Mouse (Mus musculus): Measurements from ENCODE around the gene Krt75. TPM values are rescaled to one million over a fixed set of nuclear protein-coding genes. Genes with fewer than 3 reads are reported as not detected.
A peak's percentile ranks its signal among the peaks of the same experiment; 100 is the strongest.

Gene Krt75
- 0.09 TPM in 2 replicates for polyA plus RNA-seq (2016; fragmentation: Nextera tagmentation; extraction: Ambion mirVana)

DNA sequence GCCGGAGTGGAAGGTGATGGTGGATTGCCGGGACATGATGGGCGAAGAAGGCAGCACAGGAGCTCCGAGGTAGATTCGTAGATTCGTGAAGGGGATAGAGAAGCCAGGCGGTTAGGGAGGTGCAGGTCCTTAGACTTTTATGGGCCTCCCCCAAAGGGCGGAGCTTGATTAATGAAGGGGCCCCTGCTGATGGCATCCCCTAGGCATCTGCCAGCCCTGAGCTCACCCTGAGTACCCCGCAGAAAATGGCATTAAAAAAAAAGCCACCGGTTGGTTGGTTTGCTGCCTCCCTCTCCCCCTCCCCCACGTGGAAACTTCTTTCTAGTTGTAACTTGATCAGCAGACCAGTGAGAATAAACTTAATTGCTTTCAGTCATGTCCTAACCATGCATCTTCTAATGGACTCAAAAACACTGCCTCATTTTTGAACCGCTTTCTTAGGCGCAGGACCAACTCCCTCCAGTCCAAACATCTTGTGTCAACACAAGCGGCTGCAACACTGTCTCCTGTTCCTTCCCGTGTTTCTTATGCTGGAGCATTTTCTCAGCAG is at the start of gene Krt75:
Krt75 (minus strand) TSS at position 109 of the 550 bp plus-strand sequence.
- whole genome bisulfite sequencing: 64% methylated on average over 15 of the region's 15 CpGs
- no peaks in the 10 kb centered on the region for H3K27me3 ChIP-seq (replicated peaks; ENCODE audit: low read depth, poor library complexity, severe bottlenecking)
- no peaks in the 10 kb centered on the region for H3K9me3 ChIP-seq
- H3K4me1 ChIP-seq: peaks cover 16% of the 10 kb centered on the region
- DNase-seq (ENCODE audit: low spot score): peak; percentile 22
- no peak within 1 kb of the TSS for H3K27ac ChIP-seq (replicated peaks)
- H3K4me3 ChIP-seq: no peak within 1 kb of the TSS
- no peaks in the 10 kb centered on the region for H3K36me3 ChIP-seq (replicated peaks)

DNA sequence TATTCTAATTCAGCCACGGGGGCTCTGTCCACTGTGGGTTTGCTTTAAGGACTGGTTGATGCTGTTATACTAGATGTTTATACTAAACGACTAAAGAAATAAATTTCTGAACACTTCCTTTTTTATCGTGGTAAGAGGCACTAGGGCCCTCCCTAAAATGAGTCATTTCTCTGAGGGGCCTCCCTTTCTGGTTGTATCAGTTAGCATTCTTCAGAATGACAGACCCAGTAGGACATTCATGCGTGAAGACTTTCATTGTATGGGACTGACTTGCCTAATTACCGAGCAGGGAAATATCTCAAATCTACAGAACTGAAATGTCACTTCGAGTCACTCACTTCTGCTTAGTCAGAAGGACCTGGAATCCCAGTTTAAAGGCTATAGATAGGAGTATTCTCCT is 25.4 kb upstream of the Krt75 start:
- Histone ChIP-seq H3K4me3 (no peak overlapping the region), H3K9me3 (0 out of 2 replicates have a peak, but pooled peaks cover 4% of the 10 kb centered on the region), H3K36me3 (replicated peaks) (no peaks in the 10 kb centered on the region), H3K27me3 (replicated peaks; ENCODE audit: low read depth, poor library complexity, severe bottlenecking) (no peaks in the 10 kb centered on the region), H3K4me1 (no peaks in the 10 kb centered on the region), H3K27ac (replicated peaks) (no peak overlapping the region)
- no peak for DNase-seq (ENCODE audit: low spot score)
- 71% methylated on average over 6 of the region's 6 CpGs for WGBS

GRCm38 (mm10) chr15:101588216-101588615 is 14.5 kb upstream of the Krt75 start:
- Histone ChIP-seq H3K36me3 (replicated peaks) (no peaks in the 10 kb centered on the region), H3K27me3 (replicated peaks; ENCODE audit: low read depth, poor library complexity, severe bottlenecking) (no peaks in the 10 kb centered on the region), H3K9me3 (no peaks in the 10 kb centered on the region), H3K27ac (replicated peaks) (no peak overlapping the region), H3K4me3 (no peak overlapping the region), H3K4me1 (no peaks in the 10 kb centered on the region)
- DNase-seq (ENCODE audit: low spot score): peak; percentile 8
- WGBS: 79% methylated on average over 10 of the region's 10 CpGs

DNA sequence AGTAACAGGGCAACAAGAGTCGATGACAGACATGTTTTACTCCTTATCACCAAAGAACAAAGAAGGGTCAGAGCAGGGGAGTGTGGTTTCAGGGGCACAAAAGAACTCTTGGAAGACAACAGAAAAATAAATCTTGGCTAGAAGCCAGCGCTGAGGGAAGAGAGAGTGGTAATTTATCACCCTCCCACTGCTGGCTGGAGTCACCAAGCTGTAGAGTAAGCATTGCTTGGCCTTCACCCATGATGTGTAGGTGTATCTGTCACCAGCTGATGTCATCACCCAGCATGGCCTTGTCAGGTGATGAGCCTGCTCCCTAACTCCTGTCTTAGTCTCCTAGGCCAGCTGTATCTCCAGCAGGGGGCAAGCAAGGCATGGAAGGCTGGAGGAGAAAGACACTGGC is 10.8 kb upstream of the Krt75 start:
- 68% methylated on average over 2 of the region's 2 CpGs for WGBS
- Histone ChIP-seq H3K9me3 (no peaks in the 10 kb centered on the region), H3K4me1 (no peaks in the 10 kb centered on the region), H3K27me3 (replicated peaks; ENCODE audit: low read depth, poor library complexity, severe bottlenecking) (no peaks in the 10 kb centered on the region), H3K27ac (replicated peaks) (no peak overlapping the region), H3K4me3 (no peak overlapping the region), H3K36me3 (replicated peaks) (no peaks in the 10 kb centered on the region)
- DNase-seq (ENCODE audit: low spot score): no peak

DNA sequence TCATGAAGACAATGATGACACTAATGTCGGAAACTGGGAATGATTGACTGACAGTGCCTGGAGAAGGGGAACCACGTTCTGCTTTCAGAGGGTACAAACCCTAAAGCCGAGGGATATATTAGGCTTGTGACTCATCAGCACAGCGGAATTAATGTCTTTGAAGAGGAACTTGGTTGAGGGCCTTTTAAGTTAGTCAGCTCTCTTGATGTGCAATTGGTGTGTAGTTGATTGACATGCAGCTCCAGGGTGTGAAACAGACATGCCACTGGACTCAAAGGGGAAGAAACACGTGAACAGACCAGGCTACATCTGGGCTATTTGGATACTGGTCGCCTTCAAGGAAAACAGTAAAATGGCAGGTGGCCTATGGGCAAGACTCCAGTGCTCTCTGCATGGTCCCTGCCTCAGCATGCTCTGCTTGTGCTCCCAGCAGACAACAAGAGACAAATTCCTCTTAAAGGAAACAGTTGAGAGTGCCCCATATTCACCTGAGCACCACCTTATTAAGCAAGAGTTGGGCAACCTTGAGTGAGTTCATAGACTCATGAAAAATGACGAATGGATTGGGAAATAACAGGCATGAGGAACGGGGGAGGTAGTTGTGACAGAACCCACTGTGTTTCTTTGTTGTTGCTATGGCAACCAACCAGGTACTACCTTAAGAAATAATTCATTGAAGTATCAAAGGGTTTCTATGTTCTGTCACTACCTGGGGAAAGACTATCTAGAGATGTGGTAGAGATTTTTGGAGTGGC is 9.7 kb upstream of the Krt75 start:
- Histone ChIP-seq H3K36me3 (replicated peaks) (no peaks in the 10 kb centered on the region), H3K27ac (replicated peaks) (no peak overlapping the region), H3K9me3 (no peaks in the 10 kb centered on the region), H3K4me1 (no peaks in the 10 kb centered on the region), H3K4me3 (no peak overlapping the region), H3K27me3 (replicated peaks; ENCODE audit: low read depth, poor library complexity, severe bottlenecking) (no peaks in the 10 kb centered on the region)
- no peak for DNase-seq (ENCODE audit: low spot score)
- 81% methylated on average over 8 of the region's 8 CpGs for WGBS

- H3K27me3 ChIP-seq (replicated peaks; ENCODE audit: low read depth, poor library complexity, severe bottlenecking): no peaks in the 10 kb centered on the region
- H3K4me3 ChIP-seq: no peak overlapping the region
- DNase-seq (ENCODE audit: low spot score): no peak
- no peaks in the 10 kb centered on the region for H3K9me3 ChIP-seq
- H3K36me3 ChIP-seq (replicated peaks): no peaks in the 10 kb centered on the region
- H3K4me1 ChIP-seq: no peaks in the 10 kb centered on the region
- H3K27ac ChIP-seq (replicated peaks): no peak overlapping the region
- WGBS: 77% methylated on average over 3 of the region's 3 CpGs
These were observed 8.0 kb upstream of the Krt75 start for GRCm38 (mm10) chr15:101581701-101582100.

GRCm38 (mm10) chr15:101575506-101575905 is 1.8 kb upstream of the Krt75 start:
- Histone ChIP-seq H3K4me1 (peaks cover 13% of the 10 kb centered on the region), H3K4me3 (no peak overlapping the region), H3K36me3 (replicated peaks) (no peaks in the 10 kb centered on the region), H3K27me3 (replicated peaks; ENCODE audit: low read depth, poor library complexity, severe bottlenecking) (no peaks in the 10 kb centered on the region), H3K9me3 (no peaks in the 10 kb centered on the region), H3K27ac (replicated peaks) (no peak overlapping the region)
- DNase-seq (ENCODE audit: low spot score): no peak
- WGBS: 86% methylated on average over 5 of the region's 5 CpGs

DNA sequence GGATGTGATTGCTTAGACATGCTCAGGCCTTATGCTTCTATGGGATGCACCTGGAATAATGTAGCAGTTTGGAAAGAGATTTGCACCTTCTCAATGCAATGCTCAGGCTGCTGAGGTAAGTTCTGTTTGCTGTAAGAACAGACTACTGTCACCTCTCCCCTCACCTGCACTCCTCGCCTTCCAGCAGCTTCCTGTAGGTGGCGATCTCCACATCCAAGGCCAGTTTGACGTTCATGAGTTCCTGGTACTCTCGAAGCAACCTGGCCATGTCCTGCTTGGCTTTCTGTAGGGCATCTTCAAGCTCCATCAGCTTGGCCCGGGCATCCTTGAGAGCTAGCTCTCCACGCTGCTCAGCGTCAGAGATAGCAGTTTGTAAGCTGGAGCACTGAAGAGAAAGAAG is 5.9 kb downstream of the Krt75 start:
- Histone ChIP-seq H3K4me3 (no peak overlapping the region), H3K27me3 (replicated peaks; ENCODE audit: low read depth, poor library complexity, severe bottlenecking) (peaks cover 4% of the 10 kb centered on the region; the same call in 1 of the 2 replicates), H3K27ac (replicated peaks) (no peak overlapping the region), H3K36me3 (replicated peaks) (no peaks in the 10 kb centered on the region), H3K4me1 (peaks cover 13% of the 10 kb centered on the region; the same call in 1 of the 2 replicates), H3K9me3 (no peaks in the 10 kb centered on the region)
- WGBS: 47% methylated on average over 7 of the region's 7 CpGs
- peak; percentile 18 for DNase-seq (ENCODE audit: low spot score)

DNA sequence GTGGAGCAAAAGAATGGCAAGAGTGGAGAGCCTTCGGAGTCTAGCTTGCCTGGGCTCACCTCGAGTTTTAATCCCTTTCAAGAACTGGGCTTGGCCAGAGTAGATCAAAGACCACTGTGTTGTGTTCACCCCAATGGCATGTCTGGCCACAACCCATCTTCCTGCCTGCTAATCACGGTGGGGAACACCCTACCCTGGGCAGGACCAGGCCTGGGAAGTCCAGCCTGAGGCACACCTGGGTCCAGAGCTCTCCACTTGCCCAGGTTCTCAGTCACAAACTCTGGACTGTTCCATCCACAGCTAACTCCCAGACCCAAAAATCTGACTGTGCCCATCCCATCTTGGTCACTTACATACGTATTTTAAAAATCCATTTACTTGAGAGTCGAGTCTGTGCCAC is 10.9 kb downstream of the Krt75 start, which contains the start of gene Krt90:
Krt90 (minus strand) TSS at position 101 of the 400 bp plus-strand sequence.
- DNase-seq (ENCODE audit: low spot score): no peak
- Histone ChIP-seq H3K27me3 (replicated peaks; ENCODE audit: low read depth, poor library complexity, severe bottlenecking) (peaks cover 13% of the 10 kb centered on the region; the same call in 1 of the 2 replicates), H3K27ac (replicated peaks) (no peak within 1 kb of the TSS), H3K4me1 (peaks cover 16% of the 10 kb centered on the region), H3K4me3 (no peak within 1 kb of the TSS), H3K9me3 (no peaks in the 10 kb centered on the region), H3K36me3 (replicated peaks) (no peaks in the 10 kb centered on the region)
- 73% methylated on average over 5 of the region's 5 CpGs for WGBS

- peak; percentile 45 for DNase-seq (ENCODE audit: low spot score)
- 16% methylated on average over 7 of the region's 7 CpGs for WGBS
- Histone ChIP-seq H3K27me3 (replicated peaks; ENCODE audit: low read depth, poor library complexity, severe bottlenecking) (peaks cover 30% of the 10 kb centered on the region), H3K4me3 (no peak overlapping the region), H3K9me3 (no peaks in the 10 kb centered on the region), H3K36me3 (replicated peaks) (no peaks in the 10 kb centered on the region), H3K4me1 (peaks cover 16% of the 10 kb centered on the region), H3K27ac (replicated peaks) (no peak overlapping the region; the same call in 1 of the 2 replicates)
These were observed 15.6 kb downstream of the Krt75 start for GRCm38 (mm10) chr15:101558034-101558646.

DNA sequence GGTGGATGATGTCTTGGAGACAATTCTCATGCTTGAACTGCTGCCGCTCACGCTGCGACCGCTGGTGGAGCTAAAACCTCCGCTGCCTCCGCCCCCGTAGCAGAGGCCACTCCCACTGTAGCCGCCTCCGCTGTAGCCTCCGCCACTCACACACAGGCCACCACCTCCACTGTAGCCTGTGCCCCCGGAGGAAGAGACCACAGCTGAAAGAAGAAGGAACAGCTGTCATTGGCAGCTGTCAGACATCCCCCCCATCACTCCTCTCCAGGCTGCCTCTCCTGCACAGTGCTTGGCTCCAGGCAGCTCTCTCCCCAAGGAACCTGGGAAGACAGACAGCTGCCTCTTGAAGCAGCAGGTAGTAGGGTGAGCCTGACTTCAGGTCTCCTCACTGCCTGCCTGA is 20.5 kb downstream of the Krt75 start:
- Histone ChIP-seq H3K4me3 (peak overlapping the region; percentile 41), H3K36me3 (replicated peaks) (no peaks in the 10 kb centered on the region), H3K4me1 (peaks cover 21% of the 10 kb centered on the region), H3K9me3 (no peaks in the 10 kb centered on the region), H3K27me3 (replicated peaks; ENCODE audit: low read depth, poor library complexity, severe bottlenecking) (peaks cover 52% of the 10 kb centered on the region), H3K27ac (replicated peaks) (0 out of 2 replicates have a peak overlapping the region, but pooled peaks have one; percentile 14)
- under 1% methylated on average over 11 of the region's 11 CpGs for WGBS
- peak; percentile 65 for DNase-seq (ENCODE audit: low spot score)

DNA sequence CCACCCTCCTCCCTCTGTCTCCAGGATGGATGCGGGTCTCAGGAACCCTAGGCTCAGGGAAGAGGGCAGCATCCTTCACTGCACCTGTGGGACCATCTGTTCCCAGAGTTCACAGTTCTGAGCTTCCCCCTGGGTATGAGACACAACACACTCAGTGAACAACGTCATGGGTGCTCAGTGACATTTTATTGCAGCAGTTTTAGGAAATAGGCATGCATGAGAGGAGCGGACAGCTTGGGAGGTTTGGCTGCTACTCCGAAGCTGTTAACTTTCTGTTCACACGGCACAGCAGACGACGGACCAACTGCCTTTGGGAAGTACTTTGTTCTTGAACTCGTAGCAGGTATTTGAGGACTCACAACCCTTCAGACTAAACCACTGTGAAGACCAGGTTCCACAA is 21.5 kb downstream of the Krt75 start:
- no peaks in the 10 kb centered on the region for H3K36me3 ChIP-seq (replicated peaks)
- peaks cover 11% of the 10 kb centered on the region for H3K4me1 ChIP-seq
- WGBS: 84% methylated on average over 8 of the region's 8 CpGs
- H3K27ac ChIP-seq (replicated peaks): no peak overlapping the region
- peaks cover 52% of the 10 kb centered on the region for H3K27me3 ChIP-seq (replicated peaks; ENCODE audit: low read depth, poor library complexity, severe bottlenecking)
- DNase-seq (ENCODE audit: low spot score): no peak
- H3K4me3 ChIP-seq: no peak overlapping the region
- H3K9me3 ChIP-seq: no peaks in the 10 kb centered on the region
